Mouse (Mus musculus) liver, adult 2 months (tissue): ENCODE data around the gene Dnajb13. TPM values are rescaled to one million over a fixed set of nuclear protein-coding genes. Genes with fewer than 3 reads are reported as not detected.

Experiments used
- DNase-seq: peaks from one replicate; pipeline ENCODE4 v3.0.0-alpha.2; 2011; ENCODE audit warnings: low read depth, low spot score; ENCODE audit errors: extremely low read depth
- H3K27ac ChIP-seq: fragments of 200-500 bp; replicated peaks from 2 replicates; pipeline ENCODE4 v1.5.1; 2012; ENCODE audit warnings: low read depth, mild to moderate bottlenecking, control low read depth, inconsistent platforms, low read length; ENCODE audit not compliant: insufficient read depth
- H3K27me3 ChIP-seq: fragments of 200-500 bp; 2 replicates; pipeline ENCODE4 v1.6.1; 2012; ENCODE audit warnings: mild to moderate bottlenecking, moderate library complexity, low read length, inconsistent platforms; ENCODE audit not compliant: control insufficient read depth, insufficient read depth
- H3K36me3 ChIP-seq: fragments of 200-500 bp; 2 replicates; pipeline ENCODE4 v1.6.1; 2012; ENCODE audit warnings: low read length, inconsistent platforms; ENCODE audit not compliant: control insufficient read depth, insufficient read depth
- H3K4me1 ChIP-seq: fragments of 200-500 bp; 2 replicates; pipeline ENCODE4 v1.6.1; 2011; ENCODE audit warnings: low read length; ENCODE audit not compliant: control insufficient read depth, insufficient read depth
- H3K4me3 ChIP-seq: fragments of 200-500 bp; 2 replicates; pipeline ENCODE4 v1.5.1; 2011; ENCODE audit warnings: low read depth, mild to moderate bottlenecking, control low read depth, low read length, moderate library complexity; ENCODE audit not compliant: insufficient read depth
- H3K79me2 ChIP-seq: fragments of 200-500 bp; 2 replicates; pipeline ENCODE4 v1.6.1; 2012; ENCODE audit warnings: inconsistent platforms, mild to moderate bottlenecking, low read length, moderate library complexity; ENCODE audit not compliant: control insufficient read depth, insufficient read depth
- H3K9ac ChIP-seq: fragments of 200-500 bp; 2 replicates; pipeline ENCODE4 v1.6.1; 2012; ENCODE audit warnings: low read depth, mild to moderate bottlenecking, control low read depth, inconsistent platforms, low read length
- CTCF ChIP-seq: fragments of 200-500 bp; IDR thresholded peaks from 2 replicates; pipeline ENCODE4 v1.5.1; 2011; ENCODE audit warnings: low read depth, low read length, control low read depth
- POLR2A ChIP-seq: fragments of 200-500 bp; IDR thresholded peaks from 2 replicates; pipeline ENCODE4 v1.6.1; 2011; ENCODE audit warnings: low read length, control low read depth; ENCODE audit not compliant: insufficient read depth; ENCODE audit errors: extremely low read depth
- WGBS: fragments of 180-500 bp; shearing (Covaris S2); methylation state at CpG from one replicate; pipeline ENCODE4 v1.1.7; 2018; 5-methylcytosine and 5-hydroxymethylcytosine counted together
- polyA plus RNA-seq: library from polyadenylated mRNA; depleted of rRNA; stranded (reverse); fragments of >200 nt; gene quantifications from 2 replicates; pipeline ENCODE4 v1.2.3, GENCODE M21; 2012
- total RNA-seq: library from RNA; depleted of rRNA; stranded (reverse); fragments of >200 nt; gene quantifications from 2 replicates; pipeline ENCODE4 v1.2.3, GENCODE M21; 2014

Gene Dnajb13
- total and polyA plus RNA-seq, 2 experiments: 0.29 to 0.55 TPM

GRCm38 (mm10) chr7:100522222-100522621 is 7.5 kb upstream of the Dnajb13 start:
- TF ChIP-seq POLR2A (no peak), CTCF (no peak)
- no peaks in the 10 kb centered on the region for H3K36me3 ChIP-seq
- H3K4me3 ChIP-seq: no peak overlapping the region
- no peak for DNase-seq
- 86% methylated on average over 3 of the region's 3 CpGs for WGBS
- H3K9ac ChIP-seq: no peak overlapping the region
- no peaks in the 10 kb centered on the region for H3K79me2 ChIP-seq
- H3K4me1 ChIP-seq: no peaks in the 10 kb centered on the region
- no peaks in the 10 kb centered on the region for H3K27me3 ChIP-seq
- no peak overlapping the region for H3K27ac ChIP-seq

- peak; percentile 48 for DNase-seq
- 19% methylated on average over 10 of the region's 10 CpGs for WGBS
- no peak overlapping the region for H3K9ac ChIP-seq
- TF ChIP-seq POLR2A (no peak), CTCF (peak; percentile 98)
- H3K4me3 ChIP-seq: no peak overlapping the region
- no peak overlapping the region for H3K27ac ChIP-seq
- no peaks in the 10 kb centered on the region for H3K79me2 ChIP-seq
- no peaks in the 10 kb centered on the region for H3K27me3 ChIP-seq
- no peaks in the 10 kb centered on the region for H3K36me3 ChIP-seq
- no peaks in the 10 kb centered on the region for H3K4me1 ChIP-seq
These were observed 6.0 kb upstream of the Dnajb13 start for GRCm38 (mm10) chr7:100520663-100521285.

GRCm38 (mm10) chr7:100520204-100520603 is 5.4 kb upstream of the Dnajb13 start:
- WGBS: 48% methylated on average over 7 of the region's 7 CpGs
- no peak overlapping the region for H3K9ac ChIP-seq
- no peaks in the 10 kb centered on the region for H3K4me1 ChIP-seq
- TF ChIP-seq CTCF: no peak
- TF ChIP-seq POLR2A: no peak
- H3K4me3 ChIP-seq: no peak overlapping the region
- H3K27ac ChIP-seq: no peak overlapping the region
- no peaks in the 10 kb centered on the region for H3K36me3 ChIP-seq
- DNase-seq: no peak
- H3K79me2 ChIP-seq: no peaks in the 10 kb centered on the region
- no peaks in the 10 kb centered on the region for H3K27me3 ChIP-seq

- no peaks in the 10 kb centered on the region for H3K36me3 ChIP-seq
- no peak overlapping the region for H3K9ac ChIP-seq
- TF ChIP-seq CTCF: no peak
- TF ChIP-seq POLR2A: no peak
- no peaks in the 10 kb centered on the region for H3K79me2 ChIP-seq
- 66% methylated on average over 8 of the region's 8 CpGs for WGBS
- peak overlapping the region; percentile 20 for H3K4me3 ChIP-seq
- DNase-seq: no peak
- H3K27me3 ChIP-seq: no peaks in the 10 kb centered on the region
- no peaks in the 10 kb centered on the region for H3K4me1 ChIP-seq
- H3K27ac ChIP-seq: no peak overlapping the region
These were observed 3.2 kb downstream of the Dnajb13 start for GRCm38 (mm10) chr7:100511602-100512001.

DNA sequence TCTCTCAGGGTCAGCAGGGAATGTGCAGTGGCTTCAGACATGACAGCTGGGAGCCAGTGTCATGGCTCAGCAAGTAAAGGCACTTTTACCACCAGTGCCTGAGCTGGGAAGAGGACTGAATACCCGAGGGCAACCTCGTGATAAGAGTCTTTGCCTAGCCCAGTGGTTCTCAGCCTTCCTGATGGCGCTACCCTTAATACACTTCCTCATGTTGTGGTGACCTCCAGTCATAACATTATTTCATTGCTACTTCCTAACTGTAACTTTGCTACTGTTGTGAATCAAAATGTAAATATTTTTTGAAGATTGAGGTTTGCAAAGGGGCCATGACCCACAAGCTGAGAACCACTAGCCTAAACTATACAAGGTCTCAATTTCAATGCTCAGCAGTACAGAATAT is 6.1 kb downstream of the Dnajb13 start:
- Histone ChIP-seq H3K4me1 (no peaks in the 10 kb centered on the region; the same call in none of the 2 replicates), H3K27me3 (no peaks in the 10 kb centered on the region), H3K4me3 (no peak overlapping the region), H3K36me3 (no peaks in the 10 kb centered on the region), H3K27ac (no peak overlapping the region), H3K79me2 (no peaks in the 10 kb centered on the region), H3K9ac (no peak overlapping the region)
- 71% methylated on average over 3 of the region's 3 CpGs for WGBS
- DNase-seq: no peak
- no peak for TF ChIP-seq CTCF
- no peak for TF ChIP-seq POLR2A

- Histone ChIP-seq H3K4me1 (no peaks in the 10 kb centered on the region; the same call in none of the 2 replicates), H3K79me2 (no peaks in the 10 kb centered on the region), H3K27me3 (no peaks in the 10 kb centered on the region), H3K4me3 (no peak overlapping the region), H3K27ac (no peak overlapping the region), H3K9ac (no peak overlapping the region), H3K36me3 (no peaks in the 10 kb centered on the region)
- DNase-seq: no peak
- TF ChIP-seq CTCF: no peak
- no peak for TF ChIP-seq POLR2A
- WGBS: 63% methylated on average over 4 of the region's 4 CpGs
These were observed 8.3 kb downstream of the Dnajb13 start for GRCm38 (mm10) chr7:100506494-100506893.
